Mouse (Mus musculus): ENCODE measurements around the gene Ubl4a. TPM values are rescaled to one million over a fixed set of nuclear protein-coding genes. Genes with fewer than 3 reads are reported as not detected.

Ubl4a gene
- 27.4 TPM for polyA plus RNA-seq (2014; fragmentation: Illumina TruSeq; extraction: RNeasy Lipid Tissue Mini Kit (QIAGEN cat#74804); ENCODE audit: low replicate concordance)

GRCm38 (mm10) chrX:74372888-74373549, at the start of gene Ubl4a, which contains the start of gene Slc10a3:
Gene Ubl4a (minus strand): TSS chrX:74373218.
Gene Slc10a3 (minus strand): TSS chrX:74373349.

DNA sequence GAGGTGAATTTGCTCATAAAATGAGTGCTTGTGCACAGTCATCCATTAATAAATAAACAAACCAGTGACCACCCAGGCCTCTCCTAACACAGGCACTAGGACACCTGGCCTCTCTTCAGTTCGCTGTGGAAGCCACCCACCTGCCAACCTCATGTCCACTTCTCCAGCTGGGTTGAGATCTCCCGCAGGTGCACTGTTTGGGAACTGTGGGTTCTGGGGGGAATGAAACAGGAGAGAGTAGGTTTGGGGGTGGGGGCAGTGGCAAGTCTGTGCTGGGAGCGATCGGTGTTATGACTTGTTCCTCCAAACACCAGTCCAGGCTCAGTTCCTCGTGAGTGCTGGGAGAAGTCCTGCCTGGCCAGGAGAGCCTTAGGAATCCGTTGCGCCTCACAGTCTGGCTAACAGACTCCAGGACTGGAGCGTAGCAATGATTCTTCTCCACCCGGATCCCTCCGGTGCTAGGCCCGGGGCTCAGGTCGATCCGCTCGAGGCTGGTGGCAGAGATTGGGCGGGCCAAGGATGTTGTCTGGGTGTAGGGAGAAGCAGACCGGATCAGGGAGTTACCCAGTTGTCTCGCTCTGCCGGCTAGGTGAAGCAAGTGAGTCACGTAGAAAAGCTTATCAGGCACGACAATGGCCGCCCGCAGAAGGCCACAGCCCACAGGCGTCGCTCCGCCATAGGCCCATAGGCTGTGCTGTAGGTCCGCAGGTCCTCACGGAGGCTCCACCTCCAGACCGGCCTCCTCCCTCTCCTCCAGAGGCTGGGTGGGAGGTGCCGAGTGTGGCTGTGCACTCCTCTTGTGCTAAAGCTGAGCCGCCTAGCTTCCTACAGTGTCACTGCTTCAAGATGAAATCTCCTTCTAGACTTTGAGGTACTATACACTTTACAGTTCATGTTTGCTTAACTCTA, 19.8 kb upstream of the Ubl4a start, which contains the start of the genes Fam3a and Ikbkg:
Fam3a (minus strand) TSS at position 738 of the 909 bp plus-strand sequence.
Ikbkg (plus strand) TSS at position 756 of the 909 bp plus-strand sequence.

DNA sequence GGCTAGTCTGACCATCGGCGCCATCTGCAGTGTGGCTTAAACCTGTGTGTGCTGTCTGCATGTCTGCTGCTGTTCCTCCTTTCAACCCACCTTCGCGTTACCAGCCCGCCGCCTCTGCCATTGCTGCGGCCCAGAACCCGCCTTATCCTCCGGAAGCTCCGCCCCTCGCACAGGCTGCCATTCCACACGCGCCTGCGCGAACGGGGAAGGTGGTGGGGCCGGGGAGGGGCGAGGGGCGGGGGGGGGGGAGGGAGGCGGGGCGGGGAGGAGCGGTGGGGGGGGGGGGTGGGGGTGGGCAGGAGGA, 19.6 kb downstream of the Ubl4a start, which contains the start of gene Lage3:
Lage3 (minus strand) TSS at position 152 of the 304 bp plus-strand sequence.

DNA sequence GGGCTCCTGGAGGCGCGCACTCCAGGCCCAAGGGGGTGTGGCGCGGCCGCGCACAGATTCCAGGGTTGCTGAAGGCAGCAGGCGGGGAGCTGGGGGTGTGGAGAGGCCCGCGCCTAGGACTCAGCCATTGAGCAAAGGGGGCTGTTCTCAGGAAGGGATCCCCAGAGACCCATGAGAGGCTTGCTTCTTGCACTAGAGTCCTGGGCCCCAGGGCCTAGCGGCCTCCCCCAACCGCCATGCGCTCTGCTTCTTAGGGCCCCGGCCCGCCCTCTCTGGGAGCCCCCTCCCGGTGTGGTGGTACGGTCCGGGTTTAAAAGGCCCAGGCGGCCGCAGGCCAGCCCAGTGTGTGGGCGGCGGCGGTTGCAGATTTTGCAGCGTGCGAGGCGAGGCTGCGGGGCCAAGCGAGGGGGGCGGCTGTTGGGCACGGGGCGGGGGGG, 44.3 kb downstream of the Ubl4a start, which contains the start of gene Plxna3:
Plxna3 (plus strand) TSS at position 342 of the 437 bp plus-strand sequence.

Other genes with a start within 250 kb of the Ubl4a start
- not detected for gene Opn1mw, start 245.8 kb downstream of the Ubl4a start, polyA plus RNA-seq (2014; fragmentation: Illumina TruSeq; extraction: RNeasy Lipid Tissue Mini Kit (QIAGEN cat#74804); ENCODE audit: low replicate concordance)
- gene Mecp2, start 237.9 kb downstream of the Ubl4a start, polyA plus RNA-seq (2014; fragmentation: Illumina TruSeq; extraction: RNeasy Lipid Tissue Mini Kit (QIAGEN cat#74804); ENCODE audit: low replicate concordance) = 10.2 TPM
- gene Tex28, start 205.4 kb downstream of the Ubl4a start, polyA plus RNA-seq (2014; fragmentation: Illumina TruSeq; extraction: RNeasy Lipid Tissue Mini Kit (QIAGEN cat#74804); ENCODE audit: low replicate concordance) = not detected
- not detected for gene Tktl1, start 196.0 kb downstream of the Ubl4a start, polyA plus RNA-seq (2014; fragmentation: Illumina TruSeq; extraction: RNeasy Lipid Tissue Mini Kit (QIAGEN cat#74804); ENCODE audit: low replicate concordance)
- gene Flna, start 123.4 kb downstream of the Ubl4a start, polyA plus RNA-seq (2014; fragmentation: Illumina TruSeq; extraction: RNeasy Lipid Tissue Mini Kit (QIAGEN cat#74804); ENCODE audit: low replicate concordance) = 16.9 TPM
- gene Emd, start 118.5 kb downstream of the Ubl4a start, polyA plus RNA-seq (2014; fragmentation: Illumina TruSeq; extraction: RNeasy Lipid Tissue Mini Kit (QIAGEN cat#74804); ENCODE audit: low replicate concordance) = 23.2 TPM
- gene Rpl10, start 102.4 kb downstream of the Ubl4a start, polyA plus RNA-seq (2014; fragmentation: Illumina TruSeq; extraction: RNeasy Lipid Tissue Mini Kit (QIAGEN cat#74804); ENCODE audit: low replicate concordance) = 610 TPM
- 48.9 TPM for gene Taz, start 91.3 kb downstream of the Ubl4a start, polyA plus RNA-seq (2014; fragmentation: Illumina TruSeq; extraction: RNeasy Lipid Tissue Mini Kit (QIAGEN cat#74804); ENCODE audit: low replicate concordance)
- 52.9 TPM for gene Dnase1l1, start 90.9 kb downstream of the Ubl4a start, polyA plus RNA-seq (2014; fragmentation: Illumina TruSeq; extraction: RNeasy Lipid Tissue Mini Kit (QIAGEN cat#74804); ENCODE audit: low replicate concordance)
- gene Atp6ap1, start 76.1 kb downstream of the Ubl4a start, polyA plus RNA-seq (2014; fragmentation: Illumina TruSeq; extraction: RNeasy Lipid Tissue Mini Kit (QIAGEN cat#74804); ENCODE audit: low replicate concordance) = 90.9 TPM
- 81.7 TPM for gene Gdi1, start 68.2 kb downstream of the Ubl4a start, polyA plus RNA-seq (2014; fragmentation: Illumina TruSeq; extraction: RNeasy Lipid Tissue Mini Kit (QIAGEN cat#74804); ENCODE audit: low replicate concordance)
- gene Fam50a, start 60.2 kb downstream of the Ubl4a start, polyA plus RNA-seq (2014; fragmentation: Illumina TruSeq; extraction: RNeasy Lipid Tissue Mini Kit (QIAGEN cat#74804); ENCODE audit: low replicate concordance) = 4.8 TPM
- 0.63 TPM for gene Plxna3, start 44.2 kb downstream of the Ubl4a start, polyA plus RNA-seq (2014; fragmentation: Illumina TruSeq; extraction: RNeasy Lipid Tissue Mini Kit (QIAGEN cat#74804); ENCODE audit: low replicate concordance)
- 7.2 TPM for gene Lage3, start 19.6 kb downstream of the Ubl4a start, polyA plus RNA-seq (2014; fragmentation: Illumina TruSeq; extraction: RNeasy Lipid Tissue Mini Kit (QIAGEN cat#74804); ENCODE audit: low replicate concordance)
- 6.6 TPM for gene Slc10a3, start 131 bp upstream of the Ubl4a start, polyA plus RNA-seq (2014; fragmentation: Illumina TruSeq; extraction: RNeasy Lipid Tissue Mini Kit (QIAGEN cat#74804); ENCODE audit: low replicate concordance)
- gene Fam3a, start 20.1 kb upstream of the Ubl4a start, polyA plus RNA-seq (2014; fragmentation: Illumina TruSeq; extraction: RNeasy Lipid Tissue Mini Kit (QIAGEN cat#74804); ENCODE audit: low replicate concordance) = 3.7 TPM
- gene Ikbkg, start 20.1 kb upstream of the Ubl4a start, polyA plus RNA-seq (2014; fragmentation: Illumina TruSeq; extraction: RNeasy Lipid Tissue Mini Kit (QIAGEN cat#74804); ENCODE audit: low replicate concordance) = 32.8 TPM
- 8.9 TPM for gene G6pdx, start 56.0 kb upstream of the Ubl4a start, polyA plus RNA-seq (2014; fragmentation: Illumina TruSeq; extraction: RNeasy Lipid Tissue Mini Kit (QIAGEN cat#74804); ENCODE audit: low replicate concordance)
- gene Gm6880, start 108.2 kb upstream of the Ubl4a start, polyA plus RNA-seq (2014; fragmentation: Illumina TruSeq; extraction: RNeasy Lipid Tissue Mini Kit (QIAGEN cat#74804); ENCODE audit: low replicate concordance) = not detected
- gene Olfr1326-ps1, start 201.7 kb upstream of the Ubl4a start, polyA plus RNA-seq (2014; fragmentation: Illumina TruSeq; extraction: RNeasy Lipid Tissue Mini Kit (QIAGEN cat#74804); ENCODE audit: low replicate concordance) = not detected
- gene Olfr1325, start 219.5 kb upstream of the Ubl4a start, polyA plus RNA-seq (2014; fragmentation: Illumina TruSeq; extraction: RNeasy Lipid Tissue Mini Kit (QIAGEN cat#74804); ENCODE audit: low replicate concordance) = not detected

All from small intestine, adult 10 weeks (tissue).